Mouse (Mus musculus): ENCODE measurements at regions not wholly inside any gene's neighbourhood (a gene's known extent, or its start where the extent isn't known, plus 50 kb on each side); places are given as distances from the start of the nearest gene placed in this dataset.

- Histone ChIP-seq H3K9ac (ENCODE audit: insufficient read depth, low read depth) (no peak overlapping the region), H3K4me1 (ENCODE audit: control insufficient read depth in 1 of 2, insufficient read depth in 2 of 2) (no peaks in the 10 kb centered on the region), H3K79me2 (replicated peaks; ENCODE audit: control insufficient read depth, extremely low read depth, insufficient read depth, poor library complexity, severe bottlenecking) (no peaks in the 10 kb centered on the region), H3K36me3 (replicated peaks in 1 of 2; ENCODE audit: control insufficient read depth in 1 of 2, insufficient read depth in 1 of 2, low read length in 1 of 2) (no peaks in the 10 kb centered on the region), H3K9me3 (replicated peaks; ENCODE audit: low read length) (no peaks in the 10 kb centered on the region), H3K4me3 (replicated peaks in 1 of 3; ENCODE audit: low read depth in 2 of 3, low read length in 2 of 3, poor library complexity in 1 of 3) (no peak overlapping the region), H3K27me3 (replicated peaks) (no peaks in the 10 kb centered on the region), H3K4me2 (ENCODE audit: insufficient read depth, low read depth, poor library complexity, severe bottlenecking) (no peak overlapping the region), H3K27ac (ENCODE audit: insufficient read depth, low read depth) (no peak overlapping the region)
- no peak for DNase-seq (ENCODE audit: extremely low read depth)
- in situ Hi-C loops (cut with MboI; ENCODE audit: low pct_ligation_motif_present, low pct_unique_long_range_greater_than_20kb, low sequenced_read_pairs): no loop called here
- dilution Hi-C loops (cut with MboI; ENCODE audit: extremely low pct_ligation_motif_present, extremely low pct_unique_long_range_greater_than_20kb, low sequenced_read_pairs): no loop called here
- TF ChIP-seq TBP (conservative IDR thresholded peaks at IDR 0.05; ENCODE audit: low read depth, low read length) (no peak), MYC (IDR thresholded peaks at IDR 0.05; ENCODE audit: low read depth, low read length) (no peak), CTCF (conservative IDR thresholded peaks at IDR 0.05 in 1 of 2, IDR thresholded peaks at IDR 0.05 in 1 of 2; ENCODE audit: low read depth in 2 of 2, low read length in 2 of 2) (no peak), IRF4 (IDR thresholded peaks at IDR 0.05; ENCODE audit: low read depth, low read length) (no peak), ELF1 (IDR thresholded peaks at IDR 0.05; ENCODE audit: low read depth, low read length) (no peak), JUND (conservative IDR thresholded peaks at IDR 0.05; ENCODE audit: low read depth, low read length) (no peak), BHLHE40 (IDR thresholded peaks at IDR 0.05; ENCODE audit: low read depth, low read length) (no peak), PAX5 (IDR thresholded peaks at IDR 0.05; ENCODE audit: low read length) (no peak), CHD1 (IDR thresholded peaks at IDR 0.05; ENCODE audit: low read depth, low read length) (no peak), EP300 (IDR thresholded peaks at IDR 0.05; ENCODE audit: low read length) (no peak), MXI1 (IDR thresholded peaks at IDR 0.05; ENCODE audit: low read depth, low read length) (no peak), MAX (IDR thresholded peaks at IDR 0.05; ENCODE audit: low read length) (no peak), NRF1 (IDR thresholded peaks at IDR 0.05; ENCODE audit: low read depth, low read length) (no peak), POLR2AphosphoS2 (IDR thresholded peaks at IDR 0.05; ENCODE audit: low read depth, low read length) (no peak), ZC3H11A (IDR thresholded peaks at IDR 0.05; ENCODE audit: low read depth, low read length) (no peak), CHD2 (IDR thresholded peaks at IDR 0.05; ENCODE audit: low read length) (no peak), USF1 (IDR thresholded peaks at IDR 0.05; ENCODE audit: low read depth, low read length) (no peak), GABPA (IDR thresholded peaks at IDR 0.05; ENCODE audit: insufficient replicate concordance, low read depth, low read length) (no peak), SIN3A (IDR thresholded peaks at IDR 0.05; ENCODE audit: low read length) (no peak), UBTF (IDR thresholded peaks at IDR 0.05; ENCODE audit: low read depth, low read length) (no peak)
Observed at GRCm38 (mm10) chr2:78723423-78723822, 144.5 kb upstream of the Ube2e3 start.

GRCm38 (mm10) chr2:78722739-78723138 is 145.2 kb upstream of the Ube2e3 start:
- Histone ChIP-seq H3K9me3 (replicated peaks; ENCODE audit: low read length) (no peaks in the 10 kb centered on the region), H3K4me3 (replicated peaks in 1 of 3; ENCODE audit: low read depth in 2 of 3, low read length in 2 of 3, poor library complexity in 1 of 3) (no peak overlapping the region), H3K27me3 (replicated peaks) (no peaks in the 10 kb centered on the region), H3K27ac (ENCODE audit: insufficient read depth, low read depth) (no peak overlapping the region), H3K9ac (ENCODE audit: insufficient read depth, low read depth) (no peak overlapping the region), H3K4me2 (ENCODE audit: insufficient read depth, low read depth, poor library complexity, severe bottlenecking) (no peak overlapping the region), H3K36me3 (replicated peaks in 1 of 2; ENCODE audit: control insufficient read depth in 1 of 2, insufficient read depth in 1 of 2, low read length in 1 of 2) (no peaks in the 10 kb centered on the region), H3K4me1 (ENCODE audit: control insufficient read depth in 1 of 2, insufficient read depth in 2 of 2) (no peaks in the 10 kb centered on the region), H3K79me2 (replicated peaks; ENCODE audit: control insufficient read depth, extremely low read depth, insufficient read depth, poor library complexity, severe bottlenecking) (no peaks in the 10 kb centered on the region)
- DNase-seq (ENCODE audit: extremely low read depth): no peak
- TF ChIP-seq USF2 (conservative IDR thresholded peaks at IDR 0.05; ENCODE audit: low read depth, low read length) (no peak), E2F4 (IDR thresholded peaks at IDR 0.05; ENCODE audit: insufficient replicate concordance, low read depth, low read length) (no peak), ZMIZ1 (IDR thresholded peaks at IDR 0.05; ENCODE audit: low read depth, low read length) (no peak), MXI1 (IDR thresholded peaks at IDR 0.05; ENCODE audit: low read depth, low read length) (no peak), SMC3 (IDR thresholded peaks at IDR 0.05; ENCODE audit: low read depth, low read length) (no peak), CHD2 (IDR thresholded peaks at IDR 0.05; ENCODE audit: low read length) (no peak), CTCF (conservative IDR thresholded peaks at IDR 0.05 in 1 of 2, IDR thresholded peaks at IDR 0.05 in 1 of 2; ENCODE audit: low read depth in 2 of 2, low read length in 2 of 2) (no peak), TBP (conservative IDR thresholded peaks at IDR 0.05; ENCODE audit: low read depth, low read length) (no peak), MYC (IDR thresholded peaks at IDR 0.05; ENCODE audit: low read depth, low read length) (no peak), GABPA (IDR thresholded peaks at IDR 0.05; ENCODE audit: insufficient replicate concordance, low read depth, low read length) (no peak), USF1 (IDR thresholded peaks at IDR 0.05; ENCODE audit: low read depth, low read length) (no peak), JUND (conservative IDR thresholded peaks at IDR 0.05; ENCODE audit: low read depth, low read length) (no peak)
- in situ Hi-C loops (cut with MboI; ENCODE audit: low pct_ligation_motif_present, low pct_unique_long_range_greater_than_20kb, low sequenced_read_pairs): no loop called here
- dilution Hi-C loops (cut with MboI; ENCODE audit: extremely low pct_ligation_motif_present, extremely low pct_unique_long_range_greater_than_20kb, low sequenced_read_pairs): no loop called here
